Mouse (Mus musculus) heart, postnatal 0 days (tissue): ENCODE data around the gene Wdr91.

Experiments used
- CTCF ChIP-seq: IDR thresholded peaks from 2 replicates; pipeline ENCODE4 v1.5.1; 2016; ENCODE audit warnings: antibody characterized with exemption, control low read depth, low read depth
- EP300 ChIP-seq: IDR thresholded peaks from 2 replicates; pipeline ENCODE4 v1.6.1; 2016; ENCODE audit warnings: antibody characterized with exemption, low read depth

DNA sequence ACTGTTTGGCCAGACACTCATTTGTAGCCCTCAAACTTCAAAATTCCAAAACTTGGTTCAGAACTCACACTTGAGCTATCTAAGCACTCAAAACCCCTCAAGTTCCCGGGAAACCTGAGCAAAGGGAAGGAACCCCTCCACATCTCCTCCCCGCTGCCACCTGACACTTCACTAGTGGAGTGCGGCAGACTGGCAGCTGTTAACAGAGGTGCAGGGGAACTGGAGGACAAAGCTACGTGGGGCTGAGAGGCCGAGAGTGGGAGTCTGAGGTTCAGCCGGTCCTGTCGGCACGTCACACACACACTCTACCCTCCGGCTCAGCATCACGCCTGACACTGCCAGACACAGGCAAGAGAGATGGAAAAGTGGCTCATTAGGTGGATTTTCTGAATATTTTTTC is 6.8 kb downstream of the Wdr91 start:
- TF ChIP-seq CTCF (no peak), EP300 (no peak)
